Mouse (Mus musculus) regulatory T cell (primary cell): ENCODE data around the gene Cntrl.

Source experiments
- in situ Hi-C: fragments of 300-600 bp; cut with MboI, MseI; formaldehyde crosslinking; loops from one replicate; pipeline ENCODE4 v1.15.1; 2025; ENCODE audit warnings: high pct_unique_total_duplicates

Cntrl gene

DNA sequence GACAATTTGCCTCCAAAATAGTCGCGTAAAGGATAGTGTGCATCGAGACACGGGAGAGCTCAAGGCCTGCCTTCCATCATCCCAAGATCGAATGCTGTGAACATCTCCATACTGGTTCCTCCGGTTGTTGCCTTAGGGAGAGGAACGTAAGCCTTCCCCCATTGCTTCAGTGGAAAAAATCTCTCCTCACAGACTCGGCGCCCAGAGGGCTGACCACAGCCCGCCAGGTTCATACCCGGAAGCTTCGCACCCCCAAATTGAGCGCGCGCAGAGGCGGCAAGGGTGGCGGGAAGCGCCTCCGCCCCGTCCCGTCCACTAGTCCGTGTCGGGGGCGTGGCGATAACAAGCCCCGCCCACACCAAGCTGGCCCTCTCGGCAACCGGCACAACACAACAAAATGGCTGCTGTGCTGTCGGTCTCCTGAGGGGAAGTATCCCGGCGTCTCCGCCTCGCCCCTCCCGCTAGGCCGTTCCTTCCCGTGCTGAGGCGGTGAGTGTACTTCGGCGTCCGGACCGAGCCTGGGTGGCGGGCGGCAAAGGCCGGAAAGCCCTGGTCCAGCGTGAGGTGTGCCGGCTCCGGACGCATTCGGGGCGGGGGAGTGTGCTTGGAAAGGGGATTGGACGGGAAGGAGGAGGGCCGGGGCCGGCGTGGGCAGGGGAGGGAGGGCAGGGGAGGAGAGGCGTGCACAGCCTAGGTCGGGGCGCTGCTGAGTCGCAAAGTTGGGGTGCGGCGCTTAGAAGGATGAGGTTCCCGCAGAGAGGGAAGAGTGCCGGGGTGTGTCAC, at the start of gene Cntrl:
TSS of gene Cntrl (plus strand) at position 352 of the 783 bp plus-strand sequence.
- in situ Hi-C loops, result loop anchor here (5.0 kb wide), 1 partner anchor 62 kb away; no protein-coding TSS in a partner anchor

DNA sequence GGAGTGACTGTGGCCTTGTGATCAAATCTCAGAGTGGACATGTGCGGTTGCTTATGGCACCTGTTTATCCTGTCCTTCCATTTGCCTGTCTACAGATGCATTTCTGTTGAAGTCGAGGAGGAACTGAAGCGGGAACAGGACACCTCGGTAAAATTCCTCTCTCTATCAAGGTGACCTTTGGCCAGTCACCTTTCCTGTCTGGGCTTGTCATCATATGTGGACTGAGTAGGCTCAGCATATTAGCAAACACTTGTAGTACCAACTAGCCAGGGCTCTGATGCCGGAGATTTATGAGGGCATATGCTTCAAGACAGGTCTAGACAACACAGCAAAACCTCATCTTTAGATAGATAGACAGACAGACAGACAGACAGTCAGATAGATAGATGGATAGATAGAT, 49.0 kb upstream of the Cntrl start:
- in situ Hi-C loops, result no loop called here

GRCm38 (mm10) chr2:35060897-35061296, 48.4 kb upstream of the Cntrl start:
- in situ Hi-C loops, result no loop called here

GRCm38 (mm10) chr2:35061338-35061737, 48.0 kb upstream of the Cntrl start, which contains the start of gene Hc:
Gene Hc (minus strand): TSS chr2:35061438.
- in situ Hi-C loops, result no loop called here

GRCm38 (mm10) chr2:35063333-35064030, 45.8 kb upstream of the Cntrl start:
- in situ Hi-C loops, result no loop called here

- in situ Hi-C loops, result no loop called here
Observed at GRCm38 (mm10) chr2:35066525-35067082, 42.7 kb upstream of the Cntrl start.

DNA sequence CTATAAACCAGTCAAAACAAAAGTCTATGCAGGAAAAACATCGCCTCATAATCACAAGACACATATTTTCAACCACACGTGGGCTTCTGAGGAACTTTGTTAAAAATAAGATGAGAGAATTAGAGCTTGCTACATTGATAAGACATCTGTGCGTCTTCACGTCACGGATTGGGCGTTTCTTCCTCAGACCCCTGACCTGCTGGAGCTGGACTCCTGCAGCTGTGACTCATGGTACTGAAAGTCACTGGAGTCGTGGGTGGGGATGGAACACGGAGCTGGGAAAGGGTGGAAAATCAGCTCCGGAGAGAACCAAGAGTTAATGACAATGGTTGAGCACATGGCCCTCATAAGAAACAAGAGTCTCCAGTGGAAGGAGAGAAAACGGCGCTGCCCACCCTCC, 42.2 kb upstream of the Cntrl start:
- in situ Hi-C loops, result no loop called here

DNA sequence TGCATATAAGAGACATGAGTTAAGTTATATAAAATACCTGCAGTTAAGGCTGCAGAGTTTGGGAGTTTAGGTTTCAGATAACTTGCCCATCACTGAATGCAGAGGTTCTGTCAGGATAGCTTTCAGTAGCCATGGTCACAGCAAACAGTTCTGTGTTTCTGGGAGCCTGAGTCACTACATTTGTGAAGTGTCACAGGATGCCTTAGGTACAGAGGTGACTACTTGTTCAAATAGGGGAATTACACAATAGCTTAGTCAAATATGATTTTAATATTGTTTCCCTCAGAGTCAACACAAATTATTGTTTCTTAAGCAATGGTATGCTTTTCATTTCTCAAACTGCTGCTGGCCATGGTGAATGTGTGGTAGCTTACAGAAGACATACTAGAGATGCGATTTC, 40.2 kb upstream of the Cntrl start:
- in situ Hi-C loops, result no loop called here

GRCm38 (mm10) chr2:35070275-35070674, 39.0 kb upstream of the Cntrl start:
- in situ Hi-C loops, result no loop called here

GRCm38 (mm10) chr2:35072547-35072946, 36.7 kb upstream of the Cntrl start:
- in situ Hi-C loops, result no loop called here

- in situ Hi-C loops, result no loop called here
Observed at GRCm38 (mm10) chr2:35074328-35074727, 35.0 kb upstream of the Cntrl start.

GRCm38 (mm10) chr2:35079166-35079565, 30.1 kb upstream of the Cntrl start:
- in situ Hi-C loops, result loop anchor here (25.0 kb wide), 1 partner anchor 658 kb away; no protein-coding TSS in a partner anchor

GRCm38 (mm10) chr2:35087418-35087817, 21.9 kb upstream of the Cntrl start:
- in situ Hi-C loops, result loop anchor here (25.0 kb wide), 1 partner anchor 650 kb away; no protein-coding TSS in a partner anchor

DNA sequence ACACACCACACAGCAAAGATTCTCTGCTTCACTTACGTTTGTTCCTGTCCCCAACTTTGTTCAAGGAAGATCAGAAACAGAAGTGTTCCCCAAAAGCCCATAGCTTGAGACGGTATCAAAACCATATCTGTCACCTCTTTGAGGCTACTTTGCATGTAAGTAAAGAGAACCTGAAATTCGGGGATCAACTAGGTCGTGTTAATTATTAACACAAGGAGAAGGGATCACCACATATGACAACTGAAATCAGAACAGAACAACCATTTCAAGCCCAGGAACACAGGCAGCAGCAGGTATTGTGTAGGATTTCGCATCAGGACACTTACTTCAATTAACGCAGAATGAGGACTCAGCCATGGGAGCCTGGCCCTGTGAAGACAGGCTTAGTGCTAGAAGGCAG, 8.8 kb upstream of the Cntrl start:
- in situ Hi-C loops, result no loop called here

- in situ Hi-C loops, result no loop called here
Observed at GRCm38 (mm10) chr2:35101443-35101842, 7.8 kb upstream of the Cntrl start, which contains the start of gene AI182371. Gene AI182371 (minus strand): TSS chr2:35101543.

- in situ Hi-C loops, result no loop called here
Observed at GRCm38 (mm10) chr2:35102777-35103176, 6.5 kb upstream of the Cntrl start.

GRCm38 (mm10) chr2:35103558-35103957, 5.7 kb upstream of the Cntrl start:
- in situ Hi-C loops, result no loop called here

GRCm38 (mm10) chr2:35104843-35105242, 4.4 kb upstream of the Cntrl start:
- in situ Hi-C loops, result loop anchor here (5.0 kb wide), 1 partner anchor 58 kb away; no protein-coding TSS in a partner anchor

GRCm38 (mm10) chr2:35107984-35108635, 1.2 kb upstream of the Cntrl start:
- in situ Hi-C loops, result loop anchor here (5.0 kb wide), 1 partner anchor 61 kb away; no protein-coding TSS in a partner anchor

DNA sequence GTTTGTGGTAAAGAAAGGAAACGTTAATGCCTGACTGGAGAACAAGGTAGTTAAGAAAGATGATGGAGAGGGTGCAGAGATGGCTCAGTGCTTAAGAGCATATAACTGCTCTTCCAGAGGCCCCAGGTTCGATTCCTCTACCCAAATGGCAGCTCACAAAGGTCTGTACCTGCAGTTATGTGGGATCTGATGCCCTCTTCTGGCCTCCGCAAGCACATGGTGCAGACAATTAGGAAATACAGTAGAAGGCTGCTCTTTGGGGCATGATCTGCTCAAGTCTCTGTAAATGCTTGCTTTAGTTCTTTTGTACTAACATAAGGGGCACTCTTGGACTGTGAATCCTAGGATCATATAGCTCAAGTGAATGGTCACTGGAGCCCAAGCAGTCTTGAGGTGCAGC, 580 bp upstream of the Cntrl start:
- in situ Hi-C loops, result loop anchor here (5.0 kb wide), 1 partner anchor 61 kb away; no protein-coding TSS in a partner anchor

DNA sequence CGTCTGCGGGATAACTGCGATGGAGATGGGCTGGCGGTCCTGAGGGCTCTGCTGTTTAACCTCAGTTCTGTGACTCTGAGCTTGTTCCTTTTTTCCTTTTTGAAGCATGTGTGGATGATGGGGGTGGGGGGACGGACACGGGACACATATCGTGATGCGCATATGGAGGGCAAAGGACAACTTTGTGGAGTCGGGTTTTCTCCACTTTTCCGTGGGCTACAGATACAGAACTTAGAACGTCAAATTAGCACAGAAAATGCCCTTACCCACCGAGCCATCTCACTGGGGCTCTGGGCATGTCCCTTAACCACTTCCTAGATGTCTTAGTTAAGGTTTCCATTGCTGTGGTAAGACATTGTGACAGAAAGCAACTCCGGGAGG, 622 bp downstream of the Cntrl start:
- in situ Hi-C loops, result loop anchor here (5.0 kb wide), 1 partner anchor 63 kb away; no protein-coding TSS in a partner anchor

- in situ Hi-C loops, result no loop called here
Observed at GRCm38 (mm10) chr2:35110521-35110920, 1.2 kb downstream of the Cntrl start.
